In the genomic region with DNA sequence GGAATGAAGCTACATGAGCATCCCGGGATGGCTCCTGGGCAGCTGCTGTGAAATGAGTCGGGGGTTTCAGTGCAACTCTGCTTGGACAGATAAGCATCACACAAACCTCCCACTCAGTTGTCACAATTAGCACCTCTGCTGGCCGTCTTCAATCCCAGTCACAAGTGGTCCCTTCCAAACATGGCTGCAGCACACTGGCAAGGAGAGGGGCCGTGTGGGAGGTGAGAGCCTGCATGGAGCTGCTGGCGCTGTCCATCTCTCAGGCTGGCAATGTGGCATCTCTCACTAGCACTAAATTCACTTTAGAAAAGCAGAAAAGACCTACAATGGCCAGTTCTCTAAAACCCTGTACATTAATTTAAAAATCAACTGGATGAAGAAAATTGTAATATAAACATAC, we compare ENCODE assay signal across 22 mouse cellular contexts.
"Had no signal": no experiment of that assay in that cellular context is flagged by ENCODE, and none has a peak within 500 bp of the region (broad histone marks: within the 10 kb centered on the region; RNA-seq: fewer than 3 reads in every experiment).

No protein-coding gene starts in this region.

- H3K4me3 ChIP-seq: limb, embryonic 12.5 days; limb, embryonic 15.5 days; midbrain, embryonic 12.5 days; midbrain, embryonic 15.5 days; neural tube, embryonic 12.5 days; neural tube, embryonic 15.5 days had no signal

- DNase-seq: kidney, adult 18-20 months; kidney, adult 9 months; kidney, postnatal 14 days; kidney, postnatal 4 days; layer of hippocampus, postnatal 36 days; left cerebral cortex, postnatal 4 days; liver, postnatal 0 days; lung, embryonic 14.5 days; retina, postnatal 1 day; right cerebral cortex, postnatal 14 days; right cerebral cortex, postnatal 4 days; thymus, adult 2 months; thymus, postnatal 14 days; thymus, postnatal 4 days had no signal

- H3K27ac ChIP-seq: limb, embryonic 12.5 days; limb, embryonic 15.5 days; liver, embryonic 14.5 days; midbrain, embryonic 12.5 days; midbrain, embryonic 15.5 days; neural tube, embryonic 12.5 days; neural tube, embryonic 15.5 days; stomach, postnatal 0 days had no signal

- H3K4me1 ChIP-seq: limb, embryonic 12.5 days; limb, embryonic 15.5 days; midbrain, embryonic 12.5 days; midbrain, embryonic 15.5 days; neural tube, embryonic 12.5 days; neural tube, embryonic 15.5 days had no signal
